Mouse (Mus musculus): ENCODE measurements around the gene Shroom3. TPM values are rescaled to one million over a fixed set of nuclear protein-coding genes. Genes with fewer than 3 reads are reported as not detected.

The Shroom3 gene
- total and polyA plus RNA-seq, 3 experiments, result not detected

DNA sequence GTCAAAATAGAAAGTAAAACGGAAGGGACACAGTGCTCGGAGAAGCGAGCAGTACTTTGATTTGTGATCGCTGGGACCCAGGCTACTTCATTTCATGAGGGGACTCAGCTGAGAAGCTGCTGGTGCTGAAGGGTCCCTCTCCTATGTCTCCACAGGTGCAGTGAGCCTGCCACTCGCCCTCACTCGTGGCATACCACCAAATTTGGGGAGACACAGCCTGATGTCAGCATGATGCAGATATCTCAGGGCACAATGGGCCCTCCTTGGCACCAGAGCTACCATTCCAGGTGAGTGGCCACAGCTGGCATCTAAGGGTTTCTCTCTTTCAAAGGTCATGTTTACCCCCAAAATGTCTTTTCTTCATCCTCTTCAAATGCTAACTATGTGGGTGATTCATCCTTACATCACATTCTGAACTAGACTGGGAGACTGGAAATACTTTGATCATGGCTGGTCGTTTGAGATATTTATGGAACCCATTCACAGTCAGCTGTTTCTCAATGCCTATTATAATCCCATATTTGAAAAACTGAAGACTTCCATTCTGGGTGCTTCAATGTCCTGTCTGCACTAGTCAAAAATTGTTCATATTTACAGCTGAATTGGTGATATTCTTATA lies 250.5 kb downstream of the Shroom3 start:
- H3K9me3 ChIP-seq (replicated peaks; ENCODE audit: insufficient read depth, low read length), result no peaks in the 10 kb centered on the region
- no peaks in the 10 kb centered on the region for H3K27me3 ChIP-seq (ENCODE audit: control insufficient read depth in 1 of 2, insufficient read depth in 2 of 2, low read length in 2 of 2)
- H3K4me3 ChIP-seq (ENCODE audit: control insufficient read depth in 1 of 2, insufficient read depth in 1 of 2, low read depth in 2 of 2, low read length in 2 of 2), result no peak overlapping the region
- no peaks in the 10 kb centered on the region for H3K36me3 ChIP-seq (ENCODE audit: control insufficient read depth in 1 of 2, insufficient read depth in 2 of 2, low read length in 2 of 2)
- no peaks in the 10 kb centered on the region for H3K79me2 ChIP-seq (ENCODE audit: control insufficient read depth, insufficient read depth, low read length, poor library complexity)
- TF ChIP-seq NRF1 (IDR thresholded peaks at IDR 0.05; ENCODE audit: insufficient read depth, low read depth, low read length, poor library complexity, severe bottlenecking), result no peak
- no peak for TF ChIP-seq MXI1 (IDR thresholded peaks at IDR 0.05; ENCODE audit: low read depth, low read length)
- no peak for TF ChIP-seq MAX (IDR thresholded peaks at IDR 0.05; ENCODE audit: low read length)
- TF ChIP-seq JUND (IDR thresholded peaks at IDR 0.05; ENCODE audit: low read depth, low read length), result no peak
- TF ChIP-seq MYC (IDR thresholded peaks at IDR 0.05; ENCODE audit: low read depth, low read length), result no peak
- TF ChIP-seq POLR2A (IDR thresholded peaks at IDR 0.05; ENCODE audit: control insufficient read depth in 1 of 2, insufficient read depth in 1 of 2, low read depth in 1 of 2, low read length in 2 of 2, poor library complexity in 1 of 2), result no peak
- TF ChIP-seq ZNF384 (IDR thresholded peaks at IDR 0.05; ENCODE audit: low read depth, low read length), result no peak
- no peak for TF ChIP-seq RAD21 (IDR thresholded peaks at IDR 0.05; ENCODE audit: low read depth, low read length)
- TF ChIP-seq EP300 (IDR thresholded peaks at IDR 0.05; ENCODE audit: low read depth in 1 of 2, low read length in 2 of 2), result no peak
- TF ChIP-seq USF1 (IDR thresholded peaks at IDR 0.05; ENCODE audit: low read depth, low read length), result no peak
- no peak for TF ChIP-seq BHLHE40 (IDR thresholded peaks at IDR 0.05; ENCODE audit: borderline replicate concordance, low read depth, low read length)
- no peak for TF ChIP-seq SMC3 (IDR thresholded peaks at IDR 0.05; ENCODE audit: low read depth, low read length)
- no peak for TF ChIP-seq POLR2AphosphoS5 (IDR thresholded peaks at IDR 0.05; ENCODE audit: borderline replicate concordance, low read depth, low read length)
- TF ChIP-seq E2F4 (IDR thresholded peaks at IDR 0.05; ENCODE audit: borderline replicate concordance, low read depth, low read length), result no peak
- TF ChIP-seq RCOR1 (IDR thresholded peaks at IDR 0.05; ENCODE audit: low read depth, low read length), result no peak
- no peak for TF ChIP-seq MEF2A (IDR thresholded peaks at IDR 0.05; ENCODE audit: extremely low read depth, insufficient replicate concordance, low read depth, low read length, poor library complexity, severe bottlenecking)
- TF ChIP-seq KAT2A (conservative IDR thresholded peaks at IDR 0.05; ENCODE audit: low read depth, low read length), result no peak
- TF ChIP-seq SIN3A (IDR thresholded peaks at IDR 0.05; ENCODE audit: low read length), result no peak
- no peak for TF ChIP-seq TCF12 (IDR thresholded peaks at IDR 0.05; ENCODE audit: low read depth, low read length)
- no peaks in the 10 kb centered on the region for H3K4me1 ChIP-seq (ENCODE audit: control insufficient read depth in 1 of 2, insufficient read depth in 2 of 2, low read length in 2 of 2)
- DNase-seq (ENCODE audit: low read depth, low spot score), result no peak
- no peak overlapping the region for H3K9ac ChIP-seq (ENCODE audit: control insufficient read depth, low read depth, low read length, poor library complexity, severe bottlenecking)
- no peak overlapping the region for H3K27ac ChIP-seq (ENCODE audit: control insufficient read depth, low read depth, low read length)

DNA sequence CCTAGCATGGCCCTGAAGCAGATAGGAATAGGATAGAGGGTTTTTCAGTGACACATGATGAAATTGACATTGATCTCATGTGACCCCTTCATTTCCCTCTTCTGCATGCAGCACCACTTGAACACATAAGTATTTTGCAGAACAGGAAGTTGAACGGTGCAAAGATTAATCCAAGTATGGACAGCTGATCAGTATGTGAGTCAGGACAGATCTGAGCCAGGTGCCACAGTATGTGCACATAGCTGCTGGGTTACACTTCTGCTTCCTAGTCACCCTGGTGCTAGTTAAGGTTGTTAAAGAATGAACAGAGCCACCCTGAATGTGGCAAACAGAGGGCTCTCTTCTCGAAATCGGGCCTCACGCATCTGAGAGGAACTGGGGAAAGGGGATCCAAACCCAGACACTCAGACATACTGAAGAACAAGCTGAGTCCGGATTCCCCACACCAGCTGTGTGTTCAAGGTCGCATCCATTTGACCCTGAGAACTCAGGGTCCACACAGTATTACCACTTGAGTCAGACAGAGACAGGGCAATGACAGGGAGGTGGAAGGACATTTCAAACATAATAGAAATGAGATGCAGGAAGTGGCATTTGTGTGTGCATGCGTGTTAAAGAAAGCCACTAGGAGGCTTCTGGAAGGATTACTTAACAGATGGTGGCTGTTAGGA lies 251.2 kb downstream of the Shroom3 start:
- DNase-seq (ENCODE audit: low read depth, low spot score), result no peak
- Histone ChIP-seq H3K9ac (ENCODE audit: control insufficient read depth, low read depth, low read length, poor library complexity, severe bottlenecking) (no peak overlapping the region), H3K79me2 (ENCODE audit: control insufficient read depth, insufficient read depth, low read length, poor library complexity) (no peaks in the 10 kb centered on the region), H3K4me3 (ENCODE audit: control insufficient read depth in 1 of 2, insufficient read depth in 1 of 2, low read depth in 2 of 2, low read length in 2 of 2) (no peak overlapping the region), H3K36me3 (ENCODE audit: control insufficient read depth in 1 of 2, insufficient read depth in 2 of 2, low read length in 2 of 2) (no peaks in the 10 kb centered on the region), H3K9me3 (replicated peaks; ENCODE audit: insufficient read depth, low read length) (no peaks in the 10 kb centered on the region), H3K4me1 (ENCODE audit: control insufficient read depth in 1 of 2, insufficient read depth in 2 of 2, low read length in 2 of 2) (no peaks in the 10 kb centered on the region), H3K27ac (ENCODE audit: control insufficient read depth, low read depth, low read length) (no peak overlapping the region), H3K27me3 (ENCODE audit: control insufficient read depth in 1 of 2, insufficient read depth in 2 of 2, low read length in 2 of 2) (no peaks in the 10 kb centered on the region)
- TF ChIP-seq HCFC1 (IDR thresholded peaks at IDR 0.05; ENCODE audit: low read depth, low read length), result no peak
